Mouse (Mus musculus) hindbrain, postnatal 0 days (tissue): ENCODE measurements at regions not wholly inside any gene's neighbourhood (a gene's known extent, or its start where the extent isn't known, plus 50 kb on each side); places are given as distances from the start of the nearest gene placed in this dataset.

ENCODE experiments used
- ATAC-seq: fragments of 200-750 bp; cut with Nextera tagmentation; 2 replicates; pipeline ENCODE4 v1.8.0; 2017; ENCODE audit warnings: mild to moderate bottlenecking, moderate TSS enrichment, moderate library complexity
- DNase-seq: peaks from one replicate; pipeline ENCODE4 v3.0.0-alpha.2; 2015; ENCODE audit warnings: low spot score
- H3K27ac ChIP-seq: fragments of 300-500 bp; sonication (generic); 2 replicates; pipeline ENCODE4 v1.5.1; 2014; ENCODE audit warnings: mild to moderate bottlenecking
- H3K27me3 ChIP-seq: fragments of 300-500 bp; sonication (generic); 2 replicates; pipeline ENCODE4 v1.6.1; 2014; ENCODE audit warnings: low read length, mixed read lengths; ENCODE audit not compliant: insufficient read depth
- H3K36me3 ChIP-seq: fragments of 300-500 bp; sonication (generic); 2 replicates; pipeline ENCODE4 v1.6.1; 2014; ENCODE audit warnings: low read length, mixed read lengths; ENCODE audit not compliant: insufficient read depth
- H3K4me1 ChIP-seq: fragments of 300-500 bp; sonication (generic); 2 replicates; pipeline ENCODE4 v1.6.1; 2014; ENCODE audit warnings: antibody characterized with exemption, low read length, mixed read lengths; ENCODE audit not compliant: insufficient read depth
- H3K4me2 ChIP-seq: fragments of 300-500 bp; sonication (generic); 2 replicates; pipeline ENCODE4 v1.6.1; 2014; ENCODE audit warnings: low read depth, mild to moderate bottlenecking, low read length, moderate library complexity, mixed read lengths
- H3K4me3 ChIP-seq: fragments of 300-500 bp; sonication (generic); 2 replicates; pipeline ENCODE4 v1.5.1; 2014; ENCODE audit warnings: low read length
- H3K9ac ChIP-seq: fragments of 300-500 bp; sonication (generic); replicated peaks from 2 replicates; pipeline ENCODE4 v1.6.1; 2014; ENCODE audit warnings: mild to moderate bottlenecking, low read length, moderate library complexity, mixed read lengths
- H3K9me3 ChIP-seq: fragments of 300-500 bp; sonication (generic); 2 replicates; pipeline ENCODE4 v1.6.1; 2016; ENCODE audit warnings: low read length, mixed read lengths
- CTCF ChIP-seq: IDR thresholded peaks from 2 replicates; pipeline ENCODE4 v1.5.1; 2016; ENCODE audit warnings: antibody characterized with exemption, control low read depth, low read depth
- WGBS: fragments of 180-500 bp; shearing (Covaris S2); extraction: QIAGEN DNeasy Blood & Tissue Kit; methylation state at CpG from one replicate; pipeline ENCODE4 v1.1.7; 2014; 5-methylcytosine and 5-hydroxymethylcytosine counted together

GRCm38 (mm10) chr16:62054182-62054581 is 732.4 kb downstream of the Nsun3 start:
- H3K9ac ChIP-seq: no peak overlapping the region
- no peaks in the 10 kb centered on the region for H3K27me3 ChIP-seq
- H3K27ac ChIP-seq: no peak overlapping the region
- no peak overlapping the region for H3K4me2 ChIP-seq
- H3K4me3 ChIP-seq: no peak overlapping the region
- H3K36me3 ChIP-seq: no peaks in the 10 kb centered on the region
- no peaks in the 10 kb centered on the region for H3K4me1 ChIP-seq
- DNase-seq (no peak), ATAC-seq (no peak)
- no peak for TF ChIP-seq CTCF
- H3K9me3 ChIP-seq: no peaks in the 10 kb centered on the region

GRCm38 (mm10) chr16:62038049-62038448 is 748.6 kb downstream of the Nsun3 start:
- H3K4me3 ChIP-seq: no peak overlapping the region

GRCm38 (mm10) chr16:61990397-61991070 is 796.1 kb downstream of the Nsun3 start:
- 0 out of 2 replicates have a peak overlapping the region, but pooled peaks have one; percentile 8 for H3K27ac ChIP-seq
- H3K9me3 ChIP-seq: no peaks in the 10 kb centered on the region
- no peak overlapping the region for H3K9ac ChIP-seq
- no peaks in the 10 kb centered on the region for H3K4me1 ChIP-seq
- no peak for TF ChIP-seq CTCF
- ATAC-seq (no peak), DNase-seq (peak; percentile 2)
- WGBS: 0% methylated on average over 1 of the region's 1 CpGs
- H3K4me3 ChIP-seq: no peak overlapping the region
- no peaks in the 10 kb centered on the region for H3K36me3 ChIP-seq
- no peak overlapping the region for H3K4me2 ChIP-seq
- no peaks in the 10 kb centered on the region for H3K27me3 ChIP-seq

More at GRCm38 (mm10) chr16:62038049-62038448, 748.6 kb downstream of the Nsun3 start:
- H3K4me1 ChIP-seq: no peaks in the 10 kb centered on the region
- no peak overlapping the region for H3K9ac ChIP-seq
- TF ChIP-seq CTCF: no peak
- 85% methylated on average over 1 of the region's 1 CpGs for WGBS
- ATAC-seq (no peak), DNase-seq (no peak)
- no peaks in the 10 kb centered on the region for H3K36me3 ChIP-seq
- no peaks in the 10 kb centered on the region for H3K9me3 ChIP-seq
- H3K27me3 ChIP-seq: no peaks in the 10 kb centered on the region
- H3K4me2 ChIP-seq: no peak overlapping the region
- H3K27ac ChIP-seq: no peak overlapping the region
